Mouse (Mus musculus) hindlimb bud, embryonic 11.5 days (tissue): ENCODE measurements at regions not wholly inside any gene's neighbourhood (a gene's known extent, or its start where the extent isn't known, plus 50 kb on each side); places are given as distances from the start of the nearest gene placed in this dataset.

Experiments used
- DNase-seq: peaks from one replicate; pipeline ENCODE4 v3.0.0-alpha.2; 2012; ENCODE audit warnings: low read depth, low spot score; ENCODE audit errors: extremely low spot score

DNA sequence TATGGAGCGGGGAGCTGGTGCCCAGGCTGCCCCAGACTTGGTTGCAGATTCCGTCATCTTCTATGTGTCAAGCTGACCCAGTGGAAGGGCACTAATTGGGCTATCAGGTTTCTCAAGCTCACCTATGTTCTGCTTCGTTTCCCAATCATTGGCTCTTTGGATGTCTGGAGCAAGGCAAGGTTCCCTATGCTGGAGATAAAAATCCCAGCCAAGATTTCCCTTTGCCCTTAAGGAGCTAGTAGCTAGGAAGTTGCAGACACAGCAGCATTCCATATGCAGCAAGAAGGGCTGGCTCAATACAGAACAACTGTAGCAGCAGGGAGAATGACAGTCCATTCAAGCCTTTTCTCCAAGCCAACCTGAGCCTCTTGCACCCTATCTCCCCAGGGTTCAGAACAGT lies 159.2 kb upstream of the Zfp706 start:
- DNase-seq = no peak

DNA sequence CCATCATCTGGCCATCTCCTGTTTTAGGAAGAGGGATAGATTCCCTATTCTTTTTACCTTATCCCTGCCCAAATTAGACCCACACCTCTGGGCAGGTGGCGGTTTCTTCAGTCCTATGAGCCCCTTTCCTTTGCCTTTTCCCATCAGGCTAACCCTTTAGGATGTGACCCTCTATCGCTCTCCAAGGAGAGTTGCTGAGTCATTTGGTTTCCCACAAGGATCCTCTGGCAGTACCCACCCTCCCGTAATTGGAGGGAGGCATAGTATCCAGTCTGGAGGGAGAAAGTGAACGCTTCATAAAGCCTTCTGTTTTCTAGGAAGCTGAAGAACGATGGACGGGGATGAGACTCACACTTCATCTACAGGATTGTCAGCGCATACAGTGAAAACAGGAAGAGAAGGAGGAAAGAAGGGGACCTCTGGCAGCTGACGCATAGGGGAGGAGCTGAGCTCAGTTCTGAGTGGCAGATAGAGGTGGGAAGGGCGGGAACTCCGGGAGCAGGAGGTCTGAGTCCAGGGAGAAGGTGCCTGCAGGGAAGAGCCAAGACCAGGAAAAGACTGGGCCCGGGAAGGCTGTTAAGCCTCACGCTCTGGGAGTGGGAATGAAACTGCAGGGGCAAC lies 158.4 kb upstream of the Zfp706 start:
- DNase-seq = no peak

DNA sequence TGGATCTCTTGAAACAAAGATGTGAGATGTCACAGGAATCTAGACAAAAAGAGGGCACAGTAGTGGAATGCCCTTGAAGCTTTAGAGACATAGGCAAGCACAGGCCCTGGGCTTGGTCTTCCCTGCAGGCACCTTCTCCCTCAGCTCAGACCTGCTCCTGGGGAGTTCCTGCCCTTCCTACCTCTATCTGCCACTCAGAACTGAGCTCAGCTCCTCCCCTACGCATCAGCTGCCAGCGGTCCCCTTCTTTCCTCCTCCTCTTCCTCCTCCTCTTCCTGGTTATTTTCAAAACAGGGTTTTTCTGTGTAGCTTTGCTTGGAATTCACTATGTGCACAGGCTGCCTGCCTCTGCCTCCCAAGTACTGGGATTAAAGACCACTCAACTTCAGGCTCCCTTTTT lies 157.6 kb upstream of the Zfp706 start:
- no peak for DNase-seq

DNA sequence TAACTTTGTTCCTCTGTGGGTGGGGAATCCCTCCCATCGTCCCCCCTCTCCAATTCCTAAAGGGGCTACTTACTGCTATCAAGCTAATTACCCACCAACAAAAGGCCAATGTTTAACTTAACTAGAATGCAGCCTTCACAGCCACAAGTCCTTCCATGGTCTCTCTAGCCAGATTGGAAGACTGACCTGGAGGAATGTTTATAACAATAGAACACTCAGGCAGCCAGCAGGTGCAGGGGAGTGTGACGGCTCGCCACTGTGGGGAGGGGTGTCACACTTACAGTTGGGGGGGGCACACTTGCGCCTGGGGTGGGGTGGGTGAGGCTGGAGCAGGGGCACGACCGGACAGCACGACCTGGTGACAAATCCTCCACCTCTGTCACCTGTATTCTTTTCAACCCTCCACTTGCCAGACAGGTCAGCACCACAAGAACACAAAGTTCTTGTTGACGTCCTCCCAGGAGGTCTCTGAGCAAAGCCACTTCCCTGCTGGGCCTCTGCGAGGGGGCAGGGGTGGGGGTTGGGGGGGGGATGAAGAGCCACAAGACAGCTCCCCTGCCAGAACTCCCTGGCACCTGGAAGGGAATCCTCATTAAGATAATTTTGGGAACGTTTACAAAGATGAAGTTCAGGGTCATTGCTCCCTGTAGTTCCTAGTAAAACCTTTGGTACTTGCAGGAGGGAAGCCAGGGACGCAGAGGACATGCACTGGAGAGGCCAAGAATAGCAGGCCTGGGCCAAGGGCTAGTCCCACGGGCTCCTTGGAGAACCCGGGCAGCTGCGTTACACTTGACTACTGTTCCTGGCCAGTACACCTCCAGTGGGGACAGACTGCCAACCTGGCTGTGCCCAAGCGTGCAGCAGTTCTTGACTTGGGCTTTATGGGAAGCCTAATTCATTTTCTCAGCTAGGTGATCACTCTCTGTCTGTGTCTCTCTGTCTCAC lies 156.9 kb upstream of the Zfp706 start:
- DNase-seq = no peak

DNA sequence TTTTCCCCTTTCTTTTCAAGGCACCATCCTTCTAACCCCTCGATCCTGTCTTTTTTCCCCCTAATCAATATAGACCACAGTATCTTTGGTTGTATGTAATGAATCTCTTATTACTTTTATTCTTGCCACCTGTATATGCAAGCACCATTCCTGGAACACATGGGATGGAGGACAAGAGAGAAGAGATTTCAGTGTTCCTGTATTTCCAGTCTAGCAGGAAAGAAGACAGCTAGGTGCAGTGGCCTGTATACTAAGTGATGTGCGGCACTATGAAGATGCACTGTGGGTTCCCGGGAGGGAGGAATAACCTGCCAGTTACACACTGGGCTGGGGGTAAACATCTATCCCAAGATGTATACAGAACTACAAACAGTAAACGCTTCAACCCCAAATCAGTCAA lies 152.4 kb upstream of the Zfp706 start:
- DNase-seq = no peak

DNA sequence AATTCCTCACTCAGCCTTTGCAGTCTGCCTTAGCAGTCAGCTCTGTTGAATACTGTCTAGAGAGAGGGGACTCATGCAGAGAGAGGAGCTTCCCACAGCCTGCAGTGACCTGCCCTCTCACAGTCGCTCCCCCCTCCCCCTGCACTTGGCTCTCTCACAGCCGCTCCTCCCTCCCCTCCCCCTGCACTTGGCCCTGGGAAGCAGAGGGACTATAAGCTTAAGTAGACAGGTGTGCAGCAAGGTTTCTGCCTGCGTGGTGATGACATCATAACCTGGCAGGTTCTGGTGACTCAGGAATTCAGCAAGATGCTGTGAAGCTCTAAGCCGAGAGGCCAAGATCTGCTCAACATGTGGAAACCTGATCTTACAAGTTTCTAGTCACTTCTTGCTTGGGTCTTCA lies 151.8 kb upstream of the Zfp706 start:
- DNase-seq = no peak

DNA sequence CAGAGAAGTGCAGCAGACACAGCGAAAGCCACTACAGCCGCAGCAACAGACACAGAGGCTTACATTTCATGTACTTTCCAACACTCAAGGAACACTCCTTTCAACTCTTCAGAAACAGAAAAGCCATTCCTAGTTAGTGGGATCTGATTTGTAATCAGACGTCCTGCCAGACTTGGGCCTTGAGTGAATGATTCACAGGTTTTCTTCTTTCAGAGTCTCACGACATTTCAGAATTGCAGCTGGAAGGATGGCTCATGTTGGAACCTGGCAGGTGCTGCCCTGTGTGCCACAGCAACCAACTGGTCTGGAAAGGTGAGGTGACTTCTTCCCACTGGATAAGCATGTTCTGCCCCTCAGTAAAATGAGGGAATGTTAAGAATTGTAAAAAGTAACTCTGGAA lies 149.8 kb upstream of the Zfp706 start:
- no peak for DNase-seq

DNA sequence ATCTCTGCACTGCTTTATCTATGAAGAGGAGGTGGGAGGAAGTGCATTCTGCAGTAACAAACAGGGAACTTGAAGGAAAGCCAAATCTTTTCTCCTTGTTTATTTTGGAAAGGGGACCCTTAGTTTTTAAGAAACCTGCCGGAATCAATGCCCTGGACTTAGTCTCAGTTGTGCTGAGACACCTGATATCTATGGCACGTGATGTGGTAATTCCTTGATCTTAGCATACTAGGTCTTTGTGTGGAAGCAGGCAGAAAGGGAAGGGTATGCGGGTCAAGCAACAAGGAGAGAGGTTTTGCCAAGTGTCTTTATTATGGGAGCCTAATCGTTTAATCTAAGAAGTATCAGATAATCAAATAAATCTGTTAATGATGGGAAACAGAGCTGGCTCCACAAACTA lies 147.4 kb upstream of the Zfp706 start:
- DNase-seq = no peak

DNA sequence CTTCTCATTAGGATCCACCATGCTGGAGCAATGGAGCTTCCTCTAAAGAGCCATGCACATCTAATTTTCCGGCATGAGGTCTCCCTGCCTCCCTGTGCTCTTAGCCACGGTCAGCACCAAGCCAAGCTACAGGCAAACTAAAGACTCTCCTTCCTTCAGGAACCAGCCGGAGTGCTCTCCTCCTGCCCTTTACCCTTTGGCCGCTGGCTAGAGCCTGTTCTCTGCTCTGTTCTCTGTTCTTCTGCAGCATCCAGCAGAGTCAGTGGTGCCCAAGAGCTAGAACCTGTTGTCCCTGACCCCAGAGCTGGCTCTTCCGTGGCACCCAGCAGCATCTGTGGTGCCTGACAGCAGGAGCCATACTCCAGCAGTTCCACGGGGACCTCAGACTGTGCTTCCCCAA lies 145.6 kb upstream of the Zfp706 start:
- no peak for DNase-seq

DNA sequence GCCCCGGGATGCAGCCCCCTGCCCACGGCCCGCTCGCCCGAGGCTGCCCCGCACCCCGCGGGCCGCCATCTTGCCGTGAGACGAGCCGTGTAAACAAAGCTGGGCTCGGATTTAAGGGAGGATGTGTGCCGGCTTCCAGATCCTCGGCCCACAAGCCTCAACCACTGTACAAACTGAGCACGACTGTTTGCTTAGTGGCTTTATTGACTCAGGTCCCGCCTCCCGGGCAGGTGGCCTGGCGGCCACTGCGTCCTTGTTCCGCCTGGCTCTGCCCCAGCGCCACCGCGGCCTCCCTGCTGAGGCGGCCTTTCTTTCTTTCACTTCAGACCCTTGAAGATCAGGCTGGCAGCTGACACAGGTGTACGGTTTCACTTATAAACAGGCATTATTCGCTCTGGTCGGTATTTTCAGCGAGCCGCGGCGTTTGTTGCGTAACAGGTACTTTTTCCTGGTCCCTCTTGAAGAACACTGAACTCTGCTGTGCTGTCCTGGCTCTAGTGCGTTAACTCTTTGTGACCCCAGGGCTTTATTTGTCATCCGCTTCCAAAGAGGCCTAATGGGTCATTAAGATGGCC lies 128.1 kb upstream of the Zfp706 start:
- no peak for DNase-seq

DNA sequence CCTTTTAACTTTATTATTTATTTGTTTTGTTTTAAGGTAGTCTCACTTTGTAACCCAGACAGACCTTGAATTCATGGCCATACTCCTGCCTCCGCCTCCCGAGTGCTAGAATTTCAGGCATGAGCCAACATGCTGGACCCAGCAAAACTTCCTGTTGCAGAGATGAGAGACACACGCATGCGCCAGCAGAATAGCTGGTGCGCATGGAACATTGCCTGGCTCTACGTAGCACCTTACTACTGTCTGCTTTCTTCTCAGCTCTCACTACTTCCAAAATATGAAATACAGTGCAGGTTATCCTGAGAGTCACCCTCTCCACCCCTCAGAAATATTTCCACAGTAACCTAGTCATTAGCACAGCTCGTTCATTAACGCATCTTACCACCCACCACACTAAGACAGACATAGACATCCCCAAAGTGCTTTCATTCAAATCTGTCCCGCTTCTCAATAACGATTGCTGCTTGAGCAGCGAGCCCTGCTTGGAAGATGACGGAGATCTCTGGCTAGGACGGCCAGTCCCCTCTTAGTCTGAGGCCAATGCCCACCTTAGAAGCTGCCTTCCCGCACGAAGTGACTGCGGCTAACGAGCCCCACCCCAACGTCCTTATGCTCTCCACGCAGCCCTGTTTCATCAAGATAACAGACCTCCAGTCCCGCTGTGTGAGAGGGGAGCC lies 127.5 kb upstream of the Zfp706 start:
- no peak for DNase-seq

DNA sequence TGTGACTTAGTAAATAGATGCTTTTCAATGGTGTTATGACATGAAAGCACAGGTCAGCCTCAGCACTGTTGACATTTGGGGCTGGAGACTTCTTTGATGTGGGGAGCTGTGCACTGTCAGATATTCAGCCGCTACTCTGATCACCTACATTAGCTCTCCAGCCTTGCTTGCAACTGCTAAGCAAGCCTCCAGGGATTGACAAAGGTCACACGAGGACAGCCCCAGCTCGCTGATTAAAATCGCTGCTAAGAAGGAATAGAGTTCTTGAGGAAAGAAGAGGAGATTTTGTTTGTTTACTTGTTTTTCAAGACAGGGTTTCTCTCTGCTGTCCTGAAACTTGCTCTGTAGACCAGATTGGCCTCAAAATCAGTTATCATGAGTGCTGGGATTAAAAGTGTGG lies 126.8 kb upstream of the Zfp706 start:
- no peak for DNase-seq

DNA sequence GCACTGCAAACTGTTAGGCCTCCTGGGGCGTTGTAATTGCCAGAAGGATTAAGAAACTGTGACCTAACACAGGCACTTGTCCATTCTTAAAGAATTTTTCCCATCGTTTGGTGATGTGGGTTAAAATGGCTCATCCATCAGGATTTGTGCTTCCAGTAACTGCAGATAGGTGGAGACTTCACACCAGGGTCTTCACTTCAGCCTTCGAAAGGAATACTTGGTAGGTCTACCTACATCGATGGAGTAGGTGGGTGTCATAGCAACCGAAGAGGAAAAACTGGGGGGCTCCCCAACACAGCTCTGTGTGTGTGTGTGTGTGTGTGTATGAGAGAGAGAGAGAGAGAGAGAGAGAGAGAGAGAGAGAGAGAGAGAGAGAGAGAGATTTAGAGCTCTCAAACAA lies 126.3 kb upstream of the Zfp706 start:
- DNase-seq = no peak

DNA sequence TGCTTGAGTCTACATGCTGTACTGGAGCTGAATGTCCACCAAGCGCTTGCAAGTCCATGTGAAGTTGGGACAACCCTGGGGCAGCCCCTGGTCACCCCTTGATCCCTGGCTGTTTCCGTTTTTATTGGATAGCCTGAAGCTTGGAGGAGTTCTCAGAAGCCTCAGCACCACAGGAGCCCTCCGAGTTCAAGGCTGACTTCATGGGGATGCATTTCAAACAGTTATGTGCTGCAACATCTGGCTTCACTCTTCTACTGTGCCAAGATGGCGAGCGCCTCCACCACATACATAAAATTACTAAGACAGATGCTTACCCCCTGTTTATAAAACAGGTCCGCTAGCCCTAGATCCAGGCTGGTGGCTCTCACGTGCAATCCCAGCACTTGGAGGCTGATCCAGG lies 120.1 kb upstream of the Zfp706 start:
- no peak for DNase-seq

DNA sequence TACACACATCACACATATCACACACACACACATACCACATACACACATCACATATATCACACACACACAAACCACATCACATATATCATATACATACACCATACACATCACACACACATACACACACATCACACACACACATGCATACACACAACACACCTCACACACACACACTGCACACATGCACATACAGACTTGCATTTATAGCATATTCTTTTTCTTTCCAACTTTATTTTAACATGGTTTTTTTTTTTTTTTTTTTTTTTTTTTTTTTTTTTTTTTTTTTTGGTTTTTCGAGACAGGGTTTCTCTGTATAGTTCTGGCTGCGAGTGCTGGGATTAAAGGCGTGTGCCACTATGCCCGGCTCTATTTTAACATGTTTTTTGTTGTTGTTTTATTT lies 119.6 kb upstream of the Zfp706 start:
- DNase-seq = no peak

DNA sequence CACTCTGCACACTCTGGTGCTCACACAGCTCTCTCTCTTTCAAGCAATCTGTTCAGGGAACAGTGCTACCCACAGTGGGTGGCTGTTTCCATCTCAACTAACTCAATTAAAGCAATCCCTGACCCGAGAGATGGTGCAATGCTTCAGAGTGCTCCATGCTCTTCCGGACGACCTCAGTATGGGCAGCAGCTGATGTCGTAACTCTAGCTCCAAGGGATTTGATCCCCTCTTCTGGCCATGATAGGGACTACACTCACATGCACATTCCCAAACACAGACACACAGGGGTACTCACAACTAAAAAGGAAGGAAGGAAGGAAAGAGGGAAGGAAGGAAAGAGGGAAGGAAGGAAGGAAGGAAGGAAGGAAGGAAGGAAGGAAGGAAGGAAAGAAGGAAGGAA lies 118.2 kb upstream of the Zfp706 start:
- no peak for DNase-seq

DNA sequence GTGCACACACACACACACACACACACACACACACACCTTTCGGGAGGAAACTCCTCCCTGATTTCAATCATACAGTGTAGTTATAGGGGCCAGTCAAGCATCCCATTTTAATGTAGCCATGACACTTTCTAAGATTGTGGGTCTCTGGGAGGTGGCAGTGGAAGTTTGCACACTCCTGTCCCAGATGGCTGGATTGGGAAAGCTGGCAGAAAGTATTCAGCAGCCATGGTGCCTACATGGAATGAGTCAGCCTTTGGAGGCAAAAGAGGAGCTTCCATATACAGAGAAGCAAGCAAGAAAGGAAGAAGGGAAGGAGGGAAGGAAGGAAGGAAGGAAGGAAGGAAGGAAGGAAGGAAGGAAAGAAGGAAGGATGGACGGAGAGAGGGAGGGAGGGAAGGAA lies 117.4 kb upstream of the Zfp706 start:
- no peak for DNase-seq

DNA sequence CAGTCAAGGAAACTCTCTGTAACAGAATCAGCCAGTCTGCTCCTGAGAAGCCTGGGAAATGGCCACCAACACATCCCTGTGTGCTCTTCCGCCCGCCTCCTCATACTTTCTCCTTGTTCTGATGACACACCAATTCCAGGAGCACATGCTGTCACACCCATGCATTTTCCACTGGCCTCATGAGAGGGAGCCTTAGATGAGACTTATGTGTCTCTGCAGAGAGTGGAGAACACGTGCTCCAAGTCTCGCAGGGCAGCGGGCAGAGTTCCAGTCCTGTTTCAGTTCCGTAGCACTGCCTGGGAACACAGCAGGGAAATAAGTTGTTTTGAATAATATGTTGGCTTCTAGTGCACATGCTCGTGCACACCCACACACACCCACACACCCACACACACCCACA lies 116.7 kb upstream of the Zfp706 start:
- no peak for DNase-seq

DNA sequence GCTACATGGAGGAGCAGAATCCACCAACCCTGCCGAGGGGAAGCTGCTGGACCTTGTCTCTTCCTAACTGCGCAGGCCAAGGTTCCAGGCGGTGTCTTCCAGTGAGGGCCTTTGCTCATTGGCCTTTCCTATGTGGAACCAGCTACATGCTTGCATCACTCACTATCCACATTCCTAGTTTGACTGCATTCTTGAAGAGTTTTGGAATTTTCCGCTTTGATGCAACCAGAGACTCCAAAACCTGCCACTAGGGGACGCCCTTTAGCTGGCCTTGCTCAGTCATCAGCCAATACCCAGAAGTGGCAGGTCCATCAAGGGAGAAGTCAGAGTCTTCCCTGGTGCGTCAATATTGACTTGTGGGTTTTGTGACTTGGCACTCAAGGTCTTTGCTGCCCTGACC lies 112.8 kb upstream of the Zfp706 start:
- peak; percentile 74 for DNase-seq

DNA sequence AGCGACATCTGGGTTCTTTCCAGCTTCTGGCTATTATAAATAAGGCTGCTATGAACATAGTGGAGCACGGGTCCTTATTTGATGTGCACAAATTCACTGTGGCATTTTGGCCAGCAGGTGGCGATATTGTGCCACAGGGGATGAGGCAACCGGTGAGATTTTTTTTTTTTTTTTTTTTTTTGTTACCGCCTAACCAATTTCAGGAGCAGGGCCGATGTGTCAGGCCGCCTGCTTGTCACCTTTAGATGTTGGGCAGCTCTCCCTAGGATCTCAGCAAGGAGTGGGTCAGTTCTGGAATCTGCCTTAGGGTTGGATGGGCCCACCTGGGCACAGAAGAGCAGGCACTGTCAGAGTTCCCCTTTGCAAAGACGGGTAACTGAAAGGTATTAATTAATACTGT lies 106.5 kb upstream of the Zfp706 start:
- peak; percentile 85 for DNase-seq

DNA sequence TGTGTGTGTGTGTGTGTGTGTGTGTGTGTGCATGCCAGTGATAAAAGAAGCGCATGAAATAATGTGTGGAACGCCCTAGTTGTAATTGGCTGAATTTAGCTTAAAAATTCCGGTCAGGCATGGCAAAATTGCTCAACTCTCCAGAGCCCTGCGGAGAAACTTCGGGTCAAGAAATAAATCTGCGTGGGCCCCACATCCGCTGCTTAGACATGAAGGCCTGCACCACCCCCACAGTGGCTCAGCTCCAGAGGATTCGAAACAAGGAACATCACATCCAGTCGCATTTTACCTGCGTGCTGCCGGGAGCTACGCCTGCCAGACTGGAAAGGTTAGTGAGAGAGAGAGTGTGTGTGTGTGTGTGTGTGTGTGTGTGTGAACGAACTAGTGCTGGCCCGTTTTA lies 102.9 kb upstream of the Zfp706 start:
- no peak for DNase-seq

DNA sequence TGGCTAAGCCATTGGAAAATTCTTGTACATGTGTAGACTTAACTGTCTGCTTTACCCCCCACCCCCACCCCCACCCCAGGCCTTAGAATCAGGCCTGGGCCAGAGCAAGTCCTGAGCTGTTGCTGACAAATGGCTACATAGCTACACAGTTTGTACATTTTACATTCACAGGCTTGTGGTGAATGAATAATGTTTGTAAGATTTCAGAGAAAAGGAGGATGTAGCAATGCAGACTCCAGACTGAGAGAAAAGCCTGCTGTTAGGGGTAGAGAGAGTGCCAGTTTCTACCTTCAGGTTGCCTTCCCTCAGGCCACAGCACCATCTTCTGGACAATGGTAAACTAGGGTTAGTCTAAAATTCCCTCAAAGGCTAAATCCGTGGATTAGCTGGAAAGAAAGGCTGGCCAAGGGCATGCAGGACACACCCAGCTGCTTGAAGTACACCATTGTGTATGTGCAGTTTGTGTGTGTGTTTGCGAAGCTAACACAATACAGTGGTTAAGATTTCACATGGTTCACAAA lies 94.5 kb upstream of the Zfp706 start:
- no peak for DNase-seq
